Mouse (Mus musculus) embryonic facial prominence, embryonic 15.5 days (tissue): ENCODE measurements around the gene Rpn2. TPM values are rescaled to one million over a fixed set of nuclear protein-coding genes. Genes with fewer than 3 reads are reported as not detected.
A peak's percentile ranks its signal among the peaks of the same experiment; 100 is the strongest.

Source experiments
- ATAC-seq: fragments of 200-750 bp; cut with Nextera tagmentation; 2 replicates; pipeline ENCODE4 v1.8.0; 2017; ENCODE audit warnings: low read depth, moderate TSS enrichment; ENCODE audit not compliant: insufficient number of reproducible peaks, low FRiP score, low TSS enrichment
- H3K27ac ChIP-seq: fragments of 300-500 bp; sonication (generic); replicated peaks from 2 replicates; pipeline ENCODE4 v1.5.1; 2015; ENCODE audit warnings: mild to moderate bottlenecking, inconsistent platforms
- H3K27me3 ChIP-seq: fragments of 300-500 bp; sonication (generic); 2 replicates; pipeline ENCODE4 v1.6.1; 2015; ENCODE audit warnings: inconsistent platforms
- H3K36me3 ChIP-seq: fragments of 300-500 bp; sonication (generic); 2 replicates; pipeline ENCODE4 v1.6.1; 2015; ENCODE audit warnings: mild to moderate bottlenecking, inconsistent platforms
- H3K4me1 ChIP-seq: fragments of 300-500 bp; sonication (generic); 2 replicates; pipeline ENCODE4 v1.6.1; 2015; ENCODE audit warnings: inconsistent platforms
- H3K4me2 ChIP-seq: fragments of 300-500 bp; sonication (generic); replicated peaks from 2 replicates; pipeline ENCODE4 v1.6.1; 2015; ENCODE audit warnings: mild to moderate bottlenecking, inconsistent platforms
- H3K4me3 ChIP-seq: fragments of 300-500 bp; sonication (generic); replicated peaks from 2 replicates; pipeline ENCODE4 v1.5.1; 2015; ENCODE audit warnings: mild to moderate bottlenecking, inconsistent platforms
- H3K9ac ChIP-seq: fragments of 300-500 bp; sonication (generic); 2 replicates; pipeline ENCODE4 v1.6.1; 2015; ENCODE audit warnings: inconsistent platforms
- H3K9me3 ChIP-seq: fragments of 300-500 bp; sonication (generic); replicated peaks from 2 replicates; pipeline ENCODE4 v1.6.1; 2016; ENCODE audit warnings: inconsistent platforms
- WGBS: fragments of 180-500 bp; shearing (Covaris S2); methylation state at CpG from one replicate; pipeline ENCODE4 v1.1.7; 2015; 5-methylcytosine and 5-hydroxymethylcytosine counted together
- polyA plus RNA-seq: library from polyadenylated mRNA; unstranded; fragments of >200 nt; fragmentation: Nextera tagmentation; extraction: Ambion mirVana; gene quantifications from 2 replicates; pipeline ENCODE4 v1.2.1, GENCODE M21; 2015

Rpn2 gene
- 303 and 311 TPM in 2 replicates for polyA plus RNA-seq

DNA sequence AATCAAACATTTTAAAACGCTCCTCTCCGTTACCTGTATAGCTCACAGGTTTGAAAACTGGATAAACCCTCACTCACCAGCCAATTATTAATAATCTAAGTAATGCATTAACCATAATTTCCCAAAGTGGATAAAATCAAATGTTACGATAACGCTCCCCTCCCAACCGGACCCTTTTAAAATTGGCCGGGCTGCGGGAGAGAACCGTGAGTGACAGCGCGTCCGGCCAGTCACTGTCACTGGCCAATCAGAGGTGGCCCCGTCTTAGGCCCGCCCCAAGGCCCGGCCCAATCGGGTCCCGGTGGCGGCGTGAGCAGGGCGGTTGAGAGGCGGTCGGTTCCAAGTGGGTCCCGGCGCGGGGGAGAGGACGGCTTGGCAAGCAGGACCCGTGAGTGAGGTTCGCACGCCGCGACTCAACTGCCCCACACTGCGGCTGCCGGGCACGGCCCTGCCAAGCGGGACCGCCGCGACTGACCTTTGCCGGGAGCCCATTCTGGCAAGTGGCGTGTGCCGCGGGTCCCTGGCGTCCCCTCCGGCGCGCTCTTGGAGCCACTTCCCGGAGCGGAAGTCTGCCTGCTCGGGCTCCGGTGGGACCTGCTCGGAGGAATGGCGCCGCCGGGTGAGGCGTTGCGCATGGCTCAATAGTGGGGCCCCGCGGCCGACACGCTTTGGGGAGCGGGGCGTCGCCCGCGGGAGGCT is at the start of gene Rpn2:
TSS of gene Rpn2 (plus strand) at position 301 of the 699 bp plus-strand sequence.
- under 1% methylated on average over 64 of the region's 64 CpGs for whole genome bisulfite sequencing
- Histone ChIP-seq H3K9me3 (no peaks in the 10 kb centered on the region), H3K27me3 (no peaks in the 10 kb centered on the region), H3K4me3 (peak within 1 kb of the TSS; percentile 100), H3K4me1 (peaks cover 19% of the 10 kb centered on the region), H3K9ac (peak within 1 kb of the TSS; percentile 95), H3K4me2 (peak within 1 kb of the TSS; percentile 56), H3K36me3 (peaks cover 14% of the 10 kb centered on the region; the same call in 1 of the 2 replicates), H3K27ac (peak within 1 kb of the TSS; percentile 97)
- ATAC-seq, result peak; percentile 100

DNA sequence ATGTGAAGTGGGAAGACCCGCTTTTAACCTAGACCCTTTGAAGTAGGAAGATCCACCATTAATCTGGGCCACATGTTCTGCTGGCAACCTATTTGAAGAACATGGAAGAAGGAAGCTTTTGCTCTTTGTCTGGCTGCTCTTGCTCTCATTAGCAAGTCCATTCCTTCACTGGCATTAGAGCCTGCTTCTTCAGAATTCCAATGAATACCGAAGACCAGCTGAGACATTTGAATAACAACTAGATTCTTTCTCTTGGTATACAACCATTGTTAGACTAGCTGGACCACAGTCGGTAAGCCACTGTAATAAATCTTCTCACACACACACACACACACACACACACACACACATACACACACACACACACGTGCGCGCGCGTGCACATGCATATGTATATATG is 42.9 kb upstream of the Rpn2 start:
- Histone ChIP-seq H3K27ac (no peak overlapping the region), H3K27me3 (no peaks in the 10 kb centered on the region), H3K9me3 (no peaks in the 10 kb centered on the region), H3K4me1 (no peaks in the 10 kb centered on the region), H3K9ac (no peak overlapping the region), H3K4me2 (no peak overlapping the region), H3K4me3 (no peak overlapping the region), H3K36me3 (no peaks in the 10 kb centered on the region)
- no peak for ATAC-seq
- WGBS, result 89% methylated on average over 8 of the region's 8 CpGs

DNA sequence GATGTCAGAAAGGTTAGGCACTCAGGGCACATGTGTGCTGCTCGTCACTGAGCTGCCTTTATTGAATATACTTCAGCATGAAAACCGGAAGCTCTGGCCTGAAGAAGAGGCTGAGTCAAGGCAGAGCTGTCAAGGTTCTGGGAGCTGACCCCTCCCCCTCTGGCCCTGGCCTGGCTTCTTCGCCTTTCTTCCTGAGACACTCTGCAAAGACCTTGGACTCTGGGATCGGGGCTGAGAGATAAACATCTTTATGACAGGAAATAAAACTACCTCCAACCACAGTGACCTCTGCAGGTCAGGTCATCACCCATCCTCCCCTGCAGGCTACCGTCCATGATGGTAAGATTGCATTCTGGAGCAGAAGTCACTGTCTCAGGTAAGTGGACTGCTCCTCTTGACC is 33.8 kb upstream of the Rpn2 start:
- no peak overlapping the region for H3K9ac ChIP-seq
- H3K36me3 ChIP-seq, result no peaks in the 10 kb centered on the region
- 47% methylated on average over 5 of the region's 5 CpGs for WGBS
- no peak overlapping the region for H3K4me3 ChIP-seq
- H3K4me2 ChIP-seq, result no peak overlapping the region
- H3K4me1 ChIP-seq, result no peaks in the 10 kb centered on the region
- no peak for ATAC-seq
- no peaks in the 10 kb centered on the region for H3K27me3 ChIP-seq
- H3K27ac ChIP-seq, result no peak overlapping the region
- H3K9me3 ChIP-seq, result no peaks in the 10 kb centered on the region

DNA sequence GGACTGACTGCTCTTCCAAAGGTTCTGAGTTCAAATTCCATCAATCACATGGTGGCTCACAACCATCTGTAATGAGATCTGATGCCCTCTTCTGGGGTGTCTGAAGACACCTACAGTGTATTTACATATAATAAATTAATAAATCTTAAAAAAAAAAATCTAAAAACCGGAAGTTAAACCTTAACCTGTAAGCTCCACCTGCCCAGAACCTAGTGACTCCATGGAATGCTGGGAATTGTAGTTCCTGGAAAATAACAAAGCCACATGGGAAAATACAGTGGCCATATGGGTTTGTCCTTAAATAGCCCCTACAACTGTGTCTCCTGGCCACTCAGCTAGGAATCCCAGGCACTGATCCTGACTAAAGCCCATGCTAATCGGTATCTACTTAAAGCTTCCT is 33.2 kb upstream of the Rpn2 start:
- Histone ChIP-seq H3K4me1 (no peaks in the 10 kb centered on the region), H3K36me3 (no peaks in the 10 kb centered on the region), H3K4me3 (no peak overlapping the region), H3K27ac (no peak overlapping the region), H3K9me3 (no peaks in the 10 kb centered on the region), H3K9ac (no peak overlapping the region), H3K4me2 (no peak overlapping the region), H3K27me3 (no peaks in the 10 kb centered on the region)
- 72% methylated on average over 2 of the region's 2 CpGs for whole genome bisulfite sequencing
- ATAC-seq, result no peak

DNA sequence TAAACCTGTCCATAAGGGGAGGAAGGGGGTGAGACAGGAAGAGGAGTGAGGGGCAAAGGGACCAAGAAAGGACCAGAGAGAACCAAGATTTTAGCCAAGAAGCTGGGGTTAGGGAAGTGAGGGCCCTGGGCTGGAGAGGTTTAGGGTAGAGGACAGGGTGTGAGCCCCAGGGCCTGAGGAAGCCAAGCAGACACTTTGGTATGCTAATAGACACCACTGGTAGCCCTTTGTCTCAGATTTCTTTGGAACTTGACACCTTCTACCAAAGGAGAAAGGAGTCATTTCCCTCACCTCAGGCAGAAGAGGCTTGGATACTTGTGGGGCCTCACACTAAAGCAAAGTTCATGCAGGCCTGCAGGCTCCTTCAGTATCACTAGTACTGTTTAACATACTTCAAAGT is 30.7 kb upstream of the Rpn2 start:
- H3K27me3 ChIP-seq, result no peaks in the 10 kb centered on the region
- H3K4me3 ChIP-seq, result no peak overlapping the region
- H3K36me3 ChIP-seq, result no peaks in the 10 kb centered on the region
- ATAC-seq, result no peak
- no peak overlapping the region for H3K4me2 ChIP-seq
- no peak overlapping the region for H3K27ac ChIP-seq
- H3K4me1 ChIP-seq, result no peaks in the 10 kb centered on the region
- H3K9ac ChIP-seq, result no peak overlapping the region
- no peaks in the 10 kb centered on the region for H3K9me3 ChIP-seq

DNA sequence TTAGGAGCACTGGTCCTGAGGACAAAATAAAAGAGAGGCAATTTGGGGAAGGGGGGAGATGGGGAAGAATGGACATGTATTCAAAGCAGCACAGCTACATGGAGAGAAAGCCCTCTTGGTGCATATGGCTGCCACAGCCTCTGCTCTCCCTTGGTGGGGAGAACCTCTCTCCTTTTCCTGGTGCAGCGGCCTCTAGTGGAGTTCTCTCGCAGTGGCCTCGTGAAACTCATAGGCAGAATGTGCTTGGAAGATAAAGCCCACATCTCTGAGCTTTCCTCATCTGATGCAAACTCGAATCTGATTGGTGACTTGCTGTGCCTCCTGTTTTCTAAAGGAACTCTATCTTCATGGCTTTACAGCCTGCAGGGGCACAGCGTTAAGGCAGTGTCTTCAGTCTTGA is 19.1 kb upstream of the Rpn2 start:
- Histone ChIP-seq H3K36me3 (no peaks in the 10 kb centered on the region), H3K4me2 (no peak overlapping the region), H3K9me3 (no peaks in the 10 kb centered on the region), H3K4me3 (no peak overlapping the region), H3K27me3 (no peaks in the 10 kb centered on the region), H3K4me1 (no peaks in the 10 kb centered on the region), H3K27ac (no peak overlapping the region), H3K9ac (no peak overlapping the region)
- ATAC-seq, result no peak
- 4% methylated on average over 5 of the region's 5 CpGs for WGBS

DNA sequence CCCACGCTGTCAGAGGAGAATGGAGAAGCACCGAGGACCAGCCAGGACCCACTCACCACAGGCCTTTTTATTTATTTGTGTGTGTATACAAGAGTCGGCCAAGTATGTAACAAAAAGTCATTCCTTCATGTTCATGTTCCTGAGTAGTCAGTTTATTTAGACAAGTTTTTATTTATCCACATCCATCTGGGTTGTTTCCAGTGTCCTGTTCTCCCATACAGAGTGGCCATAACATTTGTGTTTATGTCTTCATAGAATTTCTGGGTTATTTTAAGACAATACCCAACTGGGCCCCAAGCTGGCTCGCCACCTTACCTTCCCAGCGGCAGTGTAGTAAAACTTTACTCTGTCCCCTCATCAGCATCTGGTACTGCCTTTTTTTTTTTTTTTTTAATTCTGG is 16.9 kb upstream of the Rpn2 start:
- Histone ChIP-seq H3K4me2 (no peak overlapping the region), H3K36me3 (no peaks in the 10 kb centered on the region), H3K4me3 (no peak overlapping the region), H3K27me3 (no peaks in the 10 kb centered on the region), H3K9me3 (no peaks in the 10 kb centered on the region), H3K9ac (no peak overlapping the region), H3K27ac (no peak overlapping the region), H3K4me1 (no peaks in the 10 kb centered on the region)
- WGBS, result 73% methylated on average over 5 of the region's 5 CpGs
- no peak for ATAC-seq

DNA sequence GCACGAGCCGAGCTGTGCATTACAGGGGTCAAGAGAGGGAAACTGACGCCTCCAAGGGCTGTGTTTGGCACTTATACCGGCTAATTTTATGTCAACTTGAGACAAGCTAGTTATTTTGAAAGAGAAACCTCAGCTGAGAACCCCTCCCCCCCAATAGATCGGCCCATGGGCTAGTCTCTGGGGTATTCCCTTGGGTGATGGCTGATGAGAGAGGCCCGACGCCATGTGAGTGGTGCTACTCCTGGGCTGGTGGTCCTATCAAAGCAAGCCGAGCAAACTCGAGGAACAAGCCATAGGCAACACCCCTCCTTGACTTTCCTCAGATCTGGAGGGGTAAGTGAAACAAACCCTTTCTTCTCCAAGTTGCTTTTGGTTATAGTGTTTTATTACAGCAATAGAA is 16.3 kb upstream of the Rpn2 start:
- no peaks in the 10 kb centered on the region for H3K4me1 ChIP-seq
- WGBS, result 56% methylated on average over 9 of the region's 9 CpGs
- H3K9ac ChIP-seq, result no peak overlapping the region
- no peak overlapping the region for H3K4me2 ChIP-seq
- no peak overlapping the region for H3K4me3 ChIP-seq
- H3K9me3 ChIP-seq, result no peaks in the 10 kb centered on the region
- H3K27me3 ChIP-seq, result no peaks in the 10 kb centered on the region
- H3K27ac ChIP-seq, result no peak overlapping the region
- no peaks in the 10 kb centered on the region for H3K36me3 ChIP-seq
- ATAC-seq, result no peak

DNA sequence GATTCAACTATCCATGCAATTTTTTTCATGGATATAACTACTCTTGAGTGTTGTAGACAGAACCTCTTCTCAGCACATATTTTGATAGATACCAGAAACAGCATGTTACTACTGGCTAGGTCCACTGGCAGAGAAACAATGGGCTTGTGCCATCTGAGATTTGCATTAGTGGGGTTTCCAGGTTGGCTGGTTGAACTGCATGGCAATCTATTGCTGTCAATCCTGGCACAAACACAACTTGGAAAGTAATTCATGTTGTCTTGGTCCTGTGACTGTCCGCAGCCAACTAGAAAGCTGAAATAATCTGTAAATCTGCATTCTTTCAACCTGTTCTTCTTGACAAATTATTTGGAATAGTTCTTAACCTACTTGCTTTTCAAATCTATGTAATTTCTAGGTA is 15.7 kb upstream of the Rpn2 start:
- ATAC-seq, result no peak
- no peak overlapping the region for H3K27ac ChIP-seq
- H3K36me3 ChIP-seq, result no peaks in the 10 kb centered on the region
- no peak overlapping the region for H3K4me3 ChIP-seq
- no peaks in the 10 kb centered on the region for H3K4me1 ChIP-seq
- no peaks in the 10 kb centered on the region for H3K9me3 ChIP-seq
- no peaks in the 10 kb centered on the region for H3K27me3 ChIP-seq
- H3K9ac ChIP-seq, result no peak overlapping the region
- 64% methylated on average over 1 of the region's 1 CpGs for WGBS
- no peak overlapping the region for H3K4me2 ChIP-seq

DNA sequence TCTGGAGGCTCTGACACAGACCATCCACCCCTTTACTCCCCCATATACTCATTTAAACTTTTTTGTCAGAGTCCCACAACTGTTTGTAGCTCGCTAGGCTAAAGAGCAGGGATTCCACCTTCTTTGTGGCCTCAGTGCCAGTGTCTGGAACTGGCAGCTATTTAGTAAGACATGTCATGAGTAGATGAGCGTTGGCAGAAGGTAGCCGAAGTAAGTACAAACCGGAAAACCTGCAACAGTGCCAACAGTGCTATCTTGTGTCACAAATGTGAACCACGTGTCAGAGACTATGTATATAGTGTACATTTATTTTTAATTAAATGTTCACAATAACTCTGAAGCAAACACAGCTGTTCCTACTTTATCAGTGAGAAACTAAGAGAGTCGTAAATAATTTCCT is 15.0 kb upstream of the Rpn2 start:
- ATAC-seq, result no peak
- Histone ChIP-seq H3K9ac (no peak overlapping the region), H3K4me3 (no peak overlapping the region), H3K9me3 (no peaks in the 10 kb centered on the region), H3K4me2 (no peak overlapping the region), H3K36me3 (no peaks in the 10 kb centered on the region), H3K27me3 (no peaks in the 10 kb centered on the region), H3K27ac (no peak overlapping the region), H3K4me1 (no peaks in the 10 kb centered on the region)
- WGBS, result 43% methylated on average over 6 of the region's 6 CpGs

DNA sequence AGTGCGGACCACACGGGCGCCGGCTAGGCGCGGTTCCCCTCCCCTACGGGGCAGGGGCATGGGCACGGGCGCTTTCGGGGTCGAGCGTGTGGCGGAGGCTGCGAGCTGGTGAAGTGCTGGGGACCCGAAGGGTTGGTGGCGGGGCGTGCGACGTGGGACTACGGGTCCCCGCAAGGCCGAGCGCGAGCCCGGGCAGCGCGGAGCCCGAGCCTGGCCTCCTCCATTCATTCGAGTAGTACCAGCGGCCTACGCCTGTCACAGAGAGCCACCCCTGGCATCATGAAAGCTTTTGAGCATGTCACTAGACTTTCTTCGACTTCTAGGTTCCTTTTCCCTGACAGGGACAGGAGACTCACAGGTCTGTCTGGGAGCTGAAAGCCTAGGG is 591 bp downstream of the Rpn2 start, which contains the start of gene Mroh8:
TSS of gene Mroh8 (minus strand) at position 134 of the 385 bp plus-strand sequence.
- under 1% methylated on average over 32 of the region's 32 CpGs for WGBS
- H3K4me1 ChIP-seq, result peaks cover 19% of the 10 kb centered on the region
- H3K9ac ChIP-seq, result peak within 1 kb of the TSS; percentile 95
- H3K36me3 ChIP-seq, result peaks cover 16% of the 10 kb centered on the region; the same call in 1 of the 2 replicates
- H3K9me3 ChIP-seq, result no peaks in the 10 kb centered on the region
- ATAC-seq, result peak; percentile 61
- peak within 1 kb of the TSS; percentile 56 for H3K4me2 ChIP-seq
- peak within 1 kb of the TSS; percentile 100 for H3K4me3 ChIP-seq
- no peaks in the 10 kb centered on the region for H3K27me3 ChIP-seq
- H3K27ac ChIP-seq, result peak within 1 kb of the TSS; percentile 97

DNA sequence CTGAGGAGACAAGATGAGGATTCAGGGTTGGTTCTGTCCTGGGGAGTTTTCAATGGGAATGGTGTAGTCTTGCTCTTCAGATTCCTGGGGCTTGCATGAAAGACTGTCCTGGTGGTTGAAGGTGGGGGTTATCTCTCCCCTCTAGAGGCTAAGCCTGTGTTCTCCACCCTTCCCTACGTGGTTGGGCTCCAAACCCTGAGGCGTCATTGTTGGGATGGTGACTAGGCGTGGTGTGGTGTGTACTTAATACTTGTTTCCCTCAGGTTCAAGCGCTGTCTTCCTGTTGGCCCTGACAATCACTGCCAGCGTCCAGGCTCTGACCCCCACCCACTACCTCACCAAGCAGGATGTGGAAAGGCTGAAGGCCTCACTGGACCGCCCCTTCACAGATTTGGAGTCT is 4.5 kb downstream of the Rpn2 start:
- Histone ChIP-seq H3K27ac (no peak overlapping the region), H3K4me1 (peaks cover 16% of the 10 kb centered on the region), H3K27me3 (no peaks in the 10 kb centered on the region), H3K4me3 (no peak overlapping the region), H3K4me2 (no peak overlapping the region), H3K9ac (no peak overlapping the region), H3K36me3 (peaks cover 49% of the 10 kb centered on the region), H3K9me3 (no peaks in the 10 kb centered on the region)
- ATAC-seq, result no peak
- WGBS, result 86% methylated on average over 6 of the region's 6 CpGs
